Mouse (Mus musculus) liver, adult 2 months (tissue): Measurements from ENCODE around the gene Il12rb1. TPM values are rescaled to one million over a fixed set of nuclear protein-coding genes. Genes with fewer than 3 reads are reported as not detected.

ENCODE experiments used
- DNase-seq: peaks from one replicate; pipeline ENCODE4 v3.0.0-alpha.2; 2011; ENCODE audit warnings: low read depth, low spot score; ENCODE audit errors: extremely low read depth
- H3K27ac ChIP-seq: fragments of 200-500 bp; replicated peaks from 2 replicates; pipeline ENCODE4 v1.5.1; 2012; ENCODE audit warnings: low read depth, mild to moderate bottlenecking, control low read depth, inconsistent platforms, low read length; ENCODE audit not compliant: insufficient read depth
- H3K27me3 ChIP-seq: fragments of 200-500 bp; 2 replicates; pipeline ENCODE4 v1.6.1; 2012; ENCODE audit warnings: mild to moderate bottlenecking, moderate library complexity, low read length, inconsistent platforms; ENCODE audit not compliant: control insufficient read depth, insufficient read depth
- H3K36me3 ChIP-seq: fragments of 200-500 bp; 2 replicates; pipeline ENCODE4 v1.6.1; 2012; ENCODE audit warnings: low read length, inconsistent platforms; ENCODE audit not compliant: control insufficient read depth, insufficient read depth
- H3K4me1 ChIP-seq: fragments of 200-500 bp; 2 replicates; pipeline ENCODE4 v1.6.1; 2011; ENCODE audit warnings: low read length; ENCODE audit not compliant: control insufficient read depth, insufficient read depth
- H3K4me3 ChIP-seq: fragments of 200-500 bp; 2 replicates; pipeline ENCODE4 v1.5.1; 2011; ENCODE audit warnings: low read depth, mild to moderate bottlenecking, control low read depth, low read length, moderate library complexity; ENCODE audit not compliant: insufficient read depth
- H3K79me2 ChIP-seq: fragments of 200-500 bp; 2 replicates; pipeline ENCODE4 v1.6.1; 2012; ENCODE audit warnings: inconsistent platforms, mild to moderate bottlenecking, low read length, moderate library complexity; ENCODE audit not compliant: control insufficient read depth, insufficient read depth
- H3K9ac ChIP-seq: fragments of 200-500 bp; 2 replicates; pipeline ENCODE4 v1.6.1; 2012; ENCODE audit warnings: low read depth, mild to moderate bottlenecking, control low read depth, inconsistent platforms, low read length
- CTCF ChIP-seq: fragments of 200-500 bp; IDR thresholded peaks from 2 replicates; pipeline ENCODE4 v1.5.1; 2011; ENCODE audit warnings: low read depth, low read length, control low read depth
- POLR2A ChIP-seq: fragments of 200-500 bp; IDR thresholded peaks from 2 replicates; pipeline ENCODE4 v1.6.1; 2011; ENCODE audit warnings: low read length, control low read depth; ENCODE audit not compliant: insufficient read depth; ENCODE audit errors: extremely low read depth
- WGBS: fragments of 180-500 bp; shearing (Covaris S2); methylation state at CpG from one replicate; pipeline ENCODE4 v1.1.7; 2018; 5-methylcytosine and 5-hydroxymethylcytosine counted together
- polyA plus RNA-seq: library from polyadenylated mRNA; depleted of rRNA; stranded (reverse); fragments of >200 nt; gene quantifications from 2 replicates; pipeline ENCODE4 v1.2.3, GENCODE M21; 2012
- total RNA-seq: library from RNA; depleted of rRNA; stranded (reverse); fragments of >200 nt; gene quantifications from 2 replicates; pipeline ENCODE4 v1.2.3, GENCODE M21; 2014

Gene Il12rb1
- total and polyA plus RNA-seq, 2 experiments: 0.34 to 0.37 TPM

- no peak for DNase-seq
- Histone ChIP-seq H3K27ac (no peak overlapping the region), H3K79me2 (no peaks in the 10 kb centered on the region), H3K36me3 (no peaks in the 10 kb centered on the region), H3K27me3 (no peaks in the 10 kb centered on the region), H3K4me1 (no peaks in the 10 kb centered on the region), H3K9ac (no peak overlapping the region), H3K4me3 (no peak overlapping the region)
- WGBS: 76% methylated on average over 3 of the region's 3 CpGs
- no peak for TF ChIP-seq CTCF
- no peak for TF ChIP-seq POLR2A
Measured at GRCm38 (mm10) chr8:70849333-70849990, 41.2 kb downstream of the Il12rb1 start.

GRCm38 (mm10) chr8:70850132-70850845 is 42.0 kb downstream of the Il12rb1 start:
- WGBS: 78% methylated on average over 7 of the region's 7 CpGs
- no peak for DNase-seq
- no peak overlapping the region for H3K9ac ChIP-seq
- no peak overlapping the region for H3K4me3 ChIP-seq
- TF ChIP-seq POLR2A: no peak
- H3K27me3 ChIP-seq: no peaks in the 10 kb centered on the region
- H3K36me3 ChIP-seq: no peaks in the 10 kb centered on the region
- no peak overlapping the region for H3K27ac ChIP-seq
- H3K79me2 ChIP-seq: no peaks in the 10 kb centered on the region
- H3K4me1 ChIP-seq: no peaks in the 10 kb centered on the region

- Histone ChIP-seq H3K4me1 (no peaks in the 10 kb centered on the region), H3K27ac (no peak overlapping the region), H3K36me3 (no peaks in the 10 kb centered on the region), H3K79me2 (no peaks in the 10 kb centered on the region), H3K4me3 (no peak overlapping the region), H3K9ac (no peak overlapping the region), H3K27me3 (no peaks in the 10 kb centered on the region)
- WGBS: 87% methylated on average over 4 of the region's 4 CpGs
- DNase-seq: no peak
- TF ChIP-seq CTCF (no peak), POLR2A (no peak)
Measured at GRCm38 (mm10) chr8:70850947-70851346, 42.7 kb downstream of the Il12rb1 start.

- Histone ChIP-seq H3K27ac (no peak overlapping the region), H3K79me2 (no peaks in the 10 kb centered on the region), H3K4me3 (no peak overlapping the region), H3K4me1 (no peaks in the 10 kb centered on the region; the same call in 1 of the 2 replicates), H3K9ac (no peak overlapping the region), H3K27me3 (no peaks in the 10 kb centered on the region), H3K36me3 (no peaks in the 10 kb centered on the region)
- TF ChIP-seq CTCF (no peak), POLR2A (no peak)
- no peak for DNase-seq
- 90% methylated on average over 6 of the region's 6 CpGs for WGBS
Measured at GRCm38 (mm10) chr8:70851837-70852236, 43.6 kb downstream of the Il12rb1 start.

GRCm38 (mm10) chr8:70852595-70853231 is 44.5 kb downstream of the Il12rb1 start:
- no peaks in the 10 kb centered on the region for H3K36me3 ChIP-seq
- H3K27ac ChIP-seq: no peak overlapping the region
- TF ChIP-seq POLR2A (no peak), CTCF (no peak)
- H3K79me2 ChIP-seq: no peaks in the 10 kb centered on the region
- no peak for DNase-seq
- H3K4me3 ChIP-seq: no peak overlapping the region
- H3K4me1 ChIP-seq: no peaks in the 10 kb centered on the region; the same call in 1 of the 2 replicates
- 92% methylated on average over 41 of the region's 41 CpGs for WGBS
- no peaks in the 10 kb centered on the region for H3K27me3 ChIP-seq
- H3K9ac ChIP-seq: no peak overlapping the region

GRCm38 (mm10) chr8:70853863-70854262 is 45.6 kb downstream of the Il12rb1 start:
- DNase-seq: no peak
- TF ChIP-seq POLR2A: no peak
- TF ChIP-seq CTCF: no peak
- H3K4me3 ChIP-seq: no peak overlapping the region
- no peaks in the 10 kb centered on the region for H3K36me3 ChIP-seq
- H3K27me3 ChIP-seq: no peaks in the 10 kb centered on the region
- H3K27ac ChIP-seq: no peak overlapping the region
- H3K4me1 ChIP-seq: no peaks in the 10 kb centered on the region; the same call in 1 of the 2 replicates
- H3K9ac ChIP-seq: no peak overlapping the region
- no peaks in the 10 kb centered on the region for H3K79me2 ChIP-seq
- WGBS: 79% methylated on average over 2 of the region's 2 CpGs
